Mouse (Mus musculus) heart, postnatal 36 days (tissue): ENCODE results near the gene Klb. TPM values are rescaled to one million over a fixed set of nuclear protein-coding genes. Genes with fewer than 3 reads are reported as not detected.
A peak's percentile ranks its signal among the peaks of the same experiment; 100 is the strongest.

Experiments used
- DNase-seq, 2 experiments: peaks; one replicate each; pipeline ENCODE4 v3.0.0; 2021 to 2022
- intact Hi-C: fragments of 180-260 bp; cut with DNase I; formaldehyde crosslinking; loops from one replicate; pipeline ENCODE4 v1.15.1; 2025
- total RNA-seq, 2 experiments: library from RNA; stranded (reverse); gene quantifications; 2 replicates each; pipeline ENCODE4 v1.2.3; 2021

Klb gene
- total RNA-seq, 2 experiments from 2014 or later, result 0.14 to 0.36 TPM

- DNase-seq, result no peak
- intact Hi-C loops, result no loop called here
Observed at GRCm38 (mm10) chr5:65367837-65368236, 19.7 kb downstream of the Klb start.

DNA sequence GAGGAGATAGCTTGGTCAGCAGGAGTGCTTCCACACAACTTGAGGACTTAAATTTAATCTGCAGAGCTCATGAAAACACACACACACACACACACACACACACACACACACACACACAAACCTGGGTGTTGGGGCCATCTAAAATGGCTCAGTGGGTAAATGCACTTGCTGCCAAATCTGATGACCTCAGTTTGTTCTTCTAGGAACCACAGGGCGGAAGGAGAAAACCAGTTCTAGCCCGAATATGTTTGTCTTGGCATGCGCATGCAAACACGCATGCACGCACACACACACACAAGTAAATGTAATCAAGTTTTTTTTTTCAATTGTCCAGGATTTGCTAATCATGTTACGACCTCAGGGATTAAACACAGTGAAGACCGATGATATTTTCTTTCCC, 23.4 kb downstream of the Klb start:
- intact Hi-C loops, result no loop called here
- no peak for DNase-seq

DNA sequence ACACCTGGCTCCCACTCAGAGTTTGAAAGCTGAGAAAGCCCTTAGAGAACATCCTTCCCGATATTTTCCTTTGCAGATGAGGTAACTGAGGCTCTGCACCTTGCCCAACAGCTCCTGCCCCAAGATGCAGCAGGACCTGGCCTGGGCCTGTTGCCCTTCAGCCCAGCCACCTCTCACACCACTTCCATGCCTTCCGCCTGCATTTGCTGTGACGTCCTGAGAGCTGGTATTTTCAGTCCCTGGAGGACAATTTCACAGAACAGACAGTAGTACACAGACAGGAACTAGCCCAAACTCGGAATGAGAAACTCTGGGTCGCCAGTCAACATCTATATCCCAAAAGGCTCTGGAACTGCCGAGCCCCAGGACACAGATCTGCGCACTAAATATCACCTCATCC, 26.6 kb downstream of the Klb start:
- intact Hi-C loops, result no loop called here
- DNase-seq, result no peak

DNA sequence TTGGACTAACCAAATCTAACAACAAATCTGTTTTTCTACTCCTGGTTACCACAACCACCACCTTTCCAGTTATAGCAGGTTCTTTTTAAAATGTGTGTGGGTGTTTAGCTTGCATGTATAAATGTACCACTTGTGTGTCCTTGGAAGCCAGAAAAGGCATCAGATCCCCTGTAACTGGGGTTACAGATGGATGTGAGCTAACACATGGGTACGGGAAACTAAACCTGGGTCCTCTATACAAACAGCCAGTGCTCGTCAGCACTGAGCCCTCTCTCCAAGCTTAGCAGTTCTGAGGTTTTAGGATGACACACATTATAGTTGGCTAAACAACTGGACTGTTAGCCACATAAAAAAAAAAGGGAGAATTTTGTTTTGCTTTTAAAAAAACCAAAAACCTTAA, 37.6 kb downstream of the Klb start:
- intact Hi-C loops, result no loop called here
- no peak for DNase-seq

DNA sequence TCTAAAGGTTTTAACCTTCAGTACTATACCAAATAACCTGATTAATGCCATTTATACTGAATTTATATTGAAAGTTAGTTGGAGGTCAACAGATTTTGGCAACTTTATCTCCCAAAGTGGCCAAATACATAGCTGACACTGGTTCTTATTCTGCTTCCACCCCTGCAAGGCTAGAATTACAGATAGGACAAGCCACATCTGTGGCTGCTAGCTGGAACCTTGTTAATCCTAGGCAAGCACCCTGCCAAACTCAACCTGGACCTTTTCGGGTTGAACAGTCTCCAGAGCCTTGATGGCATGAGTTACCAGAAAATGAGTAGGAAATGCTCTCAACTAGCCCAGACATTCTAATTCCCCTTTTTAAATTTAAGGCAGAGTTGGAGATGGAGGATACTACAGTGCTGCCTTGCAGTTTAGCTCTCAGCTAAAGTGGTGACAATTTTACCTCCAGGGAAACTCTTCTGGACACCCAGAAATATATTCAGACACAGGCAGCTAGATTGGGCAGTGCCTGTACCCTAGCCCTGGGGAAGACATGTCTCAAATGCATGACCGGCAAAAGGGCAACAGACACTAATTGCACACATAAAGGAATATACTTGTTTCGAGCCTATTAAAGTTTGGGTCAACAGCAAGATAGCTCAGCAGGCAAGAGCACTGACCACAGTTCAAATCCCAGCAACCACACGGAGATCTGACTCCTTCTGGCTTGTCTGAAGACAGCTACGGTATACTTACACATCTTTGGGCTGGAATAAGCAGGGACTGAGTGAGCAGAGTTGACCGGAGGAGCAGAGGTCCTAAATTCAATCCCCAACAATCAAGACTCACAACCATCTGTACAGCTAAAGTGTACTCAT, 39.1 kb downstream of the Klb start:
- no peak for DNase-seq
- intact Hi-C loops, result no loop called here

DNA sequence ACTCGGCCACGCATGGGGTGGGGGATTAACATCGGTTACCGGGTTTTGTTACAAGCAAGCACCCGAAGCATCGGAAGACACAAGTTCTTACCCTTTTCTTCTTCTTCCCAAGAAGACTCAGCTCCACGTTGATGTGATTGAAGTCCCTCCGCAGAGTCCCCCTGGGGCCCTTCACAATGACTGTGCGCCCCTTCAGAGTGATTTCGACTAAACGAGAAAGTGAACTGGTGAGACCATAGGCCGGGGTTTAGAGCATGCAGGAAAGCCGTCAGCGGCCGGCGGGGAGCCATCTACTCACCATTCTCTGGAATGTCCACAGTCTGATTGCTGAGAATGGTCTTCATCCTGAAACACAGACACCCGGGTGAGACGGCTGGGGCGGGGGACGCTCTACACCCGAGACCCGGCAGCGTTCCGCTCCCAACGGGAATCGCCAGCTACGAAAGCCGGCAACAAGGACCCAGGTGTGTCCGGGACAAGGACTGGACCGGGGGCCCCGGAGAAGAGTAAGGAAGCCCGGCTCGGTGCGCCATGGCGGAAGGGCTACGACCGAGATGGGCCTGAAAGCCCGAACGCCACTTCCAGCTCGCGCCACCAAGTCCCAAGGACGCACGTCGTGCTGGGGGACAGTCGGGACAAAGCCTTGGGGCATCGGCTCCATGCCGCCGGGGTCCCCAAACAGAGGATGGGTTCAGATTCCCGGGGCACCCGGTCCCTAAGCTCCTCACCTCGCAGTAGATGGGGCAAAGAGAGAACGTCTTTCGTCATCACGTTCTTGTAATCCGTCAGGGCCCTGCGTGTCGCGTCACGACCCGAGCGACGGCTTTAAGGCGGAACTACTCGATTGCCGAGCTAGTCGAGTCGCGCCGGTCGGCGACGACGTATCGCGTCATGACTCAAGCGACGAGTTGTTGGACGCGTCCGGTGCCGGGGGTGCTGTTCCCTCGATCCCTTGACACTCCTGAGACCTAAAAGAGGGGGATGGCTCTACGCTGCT, 42.8 kb downstream of the Klb start, which contains the start of the genes Rpl9 and Lias:
Gene Rpl9, minus strand, starts transcription at position 797 of the 997 bp plus-strand sequence.
Gene Lias, plus strand, starts transcription at position 850 of the 997 bp plus-strand sequence.
- intact Hi-C loops, result loop anchor here (1.0 to 10.0 kb wide), 3 partner anchors 44 to 386 kb away; partner anchors contain the start of genes Rfc1 and Ugdh
- peak; percentile 99 to 100 for DNase-seq

DNA sequence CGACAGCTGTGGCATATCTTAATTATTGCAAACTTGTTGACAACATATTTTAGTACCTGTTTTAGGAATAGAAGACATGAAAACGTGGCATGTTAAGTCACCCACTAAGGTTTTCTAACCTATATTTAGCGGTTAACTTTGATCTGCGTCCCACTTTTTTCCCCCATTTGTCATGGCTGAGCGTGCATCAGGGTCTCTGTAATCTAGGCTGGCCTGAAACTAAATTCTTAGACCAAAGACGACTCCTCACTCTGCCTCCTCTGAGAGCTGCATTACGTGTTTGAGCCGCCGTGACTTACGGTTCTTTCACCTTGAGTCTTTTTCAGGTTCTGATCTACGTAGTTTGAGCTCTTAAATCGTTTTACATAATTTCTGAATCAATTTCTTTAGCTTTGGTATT, 43.6 kb downstream of the Klb start:
- intact Hi-C loops, result loop anchor here (1.0 to 10.0 kb wide), 3 partner anchors 44 to 387 kb away; partner anchors contain the start of genes Rfc1 and Ugdh
- DNase-seq, result no peak

DNA sequence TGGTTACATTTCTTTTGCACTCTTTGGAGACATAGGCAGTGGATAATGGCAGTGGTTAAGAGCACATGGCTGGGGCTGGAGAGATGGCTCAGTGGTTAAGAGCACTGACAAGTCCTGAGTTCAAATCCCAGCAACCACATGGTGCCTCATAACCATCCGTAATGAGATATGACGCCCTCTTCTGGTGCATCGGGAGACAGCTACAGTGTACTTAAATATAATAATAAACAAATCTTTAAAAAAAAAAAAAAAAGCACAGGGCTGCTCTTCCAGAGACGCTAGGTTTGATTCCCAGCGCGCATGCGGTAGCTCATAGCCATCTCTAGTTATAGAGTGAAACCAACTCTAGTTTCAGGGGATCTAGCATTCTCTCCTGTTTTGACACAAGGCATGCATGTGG, 46.3 kb downstream of the Klb start:
- no peak for DNase-seq
- intact Hi-C loops, result loop anchor here (10.0 kb wide), 1 partner anchor 390 kb away; no protein-coding TSS in a partner anchor

- DNase-seq, result peak; percentile 78 to 85
- intact Hi-C loops, result loop anchor here (2.0 to 5.0 kb wide), 3 partner anchors 126 to 536 kb away; no protein-coding TSS in a partner anchor
Observed at GRCm38 (mm10) chr5:65401251-65401994, 53.3 kb downstream of the Klb start.

DNA sequence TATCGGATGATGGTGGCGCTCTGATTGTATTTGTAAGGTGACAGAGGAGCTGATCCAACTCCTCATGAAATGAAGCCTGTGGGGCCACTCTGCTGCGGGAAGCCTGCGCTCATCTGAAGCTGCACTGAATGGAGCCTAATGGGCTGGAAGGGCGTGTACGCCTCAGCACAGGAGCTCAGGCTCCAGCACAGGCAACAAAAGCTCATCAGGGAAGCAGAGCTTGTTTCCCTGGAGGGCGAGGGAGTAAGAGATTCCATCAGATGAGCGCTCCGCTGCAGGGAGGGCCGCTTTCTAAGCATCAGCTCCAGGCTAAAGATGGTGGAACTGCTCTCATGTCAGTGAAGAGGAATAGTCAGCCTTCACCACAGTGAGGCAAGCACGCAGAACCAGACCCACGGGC, 59.9 kb downstream of the Klb start:
- DNase-seq, result no peak
- intact Hi-C loops, result no loop called here

GRCm38 (mm10) chr5:65415653-65416458, 67.7 kb downstream of the Klb start:
- intact Hi-C loops, result no loop called here
- DNase-seq, result peak; percentile 30 to 37

GRCm38 (mm10) chr5:65419136-65419535, 71.0 kb downstream of the Klb start:
- intact Hi-C loops, result no loop called here
- DNase-seq, result no peak

DNA sequence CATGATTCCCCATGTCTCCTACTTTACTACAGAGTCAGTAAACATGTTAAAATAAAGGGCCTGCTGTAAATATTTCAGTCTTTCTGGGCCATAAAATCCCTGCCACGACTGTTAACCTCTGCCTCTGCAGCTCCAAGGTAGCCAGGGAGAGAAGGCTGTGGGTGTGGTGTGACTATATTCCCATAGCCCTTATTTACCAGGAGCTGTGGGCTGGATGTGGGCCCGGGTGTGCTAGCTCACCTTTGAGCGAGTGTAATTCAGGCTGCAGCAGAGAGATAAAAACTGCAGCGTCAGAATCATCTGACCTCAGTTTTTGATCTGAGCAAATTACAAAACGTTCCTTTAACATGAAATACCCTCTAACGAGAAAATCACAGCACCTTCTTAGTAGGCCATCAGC, 72.7 kb downstream of the Klb start:
- no peak for DNase-seq
- intact Hi-C loops, result no loop called here

DNA sequence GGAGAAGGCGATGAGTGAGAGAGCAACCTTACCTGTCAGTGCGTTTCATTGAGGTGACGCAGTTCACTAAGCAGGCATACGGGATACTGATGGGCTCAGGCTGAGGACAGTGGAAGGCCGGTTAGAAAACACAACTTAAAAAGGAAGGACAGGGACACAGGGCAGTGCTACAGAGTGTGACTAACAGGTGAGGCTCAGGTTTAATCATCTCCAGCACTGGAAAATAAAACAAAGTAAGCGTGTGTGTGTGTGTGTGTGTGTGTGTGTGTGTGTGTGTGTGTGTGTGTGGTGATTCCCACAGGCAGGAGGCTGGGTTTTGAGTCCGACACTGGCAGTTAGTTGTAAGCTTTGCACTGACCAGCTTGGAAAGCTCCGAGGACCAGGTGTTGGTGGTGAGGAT, 74.7 kb downstream of the Klb start:
- no peak for DNase-seq
- intact Hi-C loops, result no loop called here

DNA sequence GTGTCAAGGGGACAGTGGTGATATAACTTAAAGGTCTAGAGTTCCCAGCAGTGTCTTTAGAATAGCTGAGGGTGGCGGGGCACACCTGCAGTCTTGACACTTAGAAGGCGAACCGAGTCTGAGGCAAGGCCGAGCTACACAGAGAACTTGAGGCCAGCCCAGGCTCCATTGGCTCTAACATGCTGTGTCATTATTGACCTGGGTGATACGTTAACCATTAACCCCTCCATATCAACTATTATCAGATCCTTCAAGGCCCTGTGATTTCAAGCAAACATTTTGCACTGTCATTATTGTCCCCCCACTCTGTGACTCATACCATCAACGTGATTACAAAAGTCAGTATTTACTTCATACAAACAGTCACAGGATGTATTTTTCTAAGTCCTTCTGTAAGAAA, 76.1 kb downstream of the Klb start:
- DNase-seq, result no peak
- intact Hi-C loops, result no loop called here

DNA sequence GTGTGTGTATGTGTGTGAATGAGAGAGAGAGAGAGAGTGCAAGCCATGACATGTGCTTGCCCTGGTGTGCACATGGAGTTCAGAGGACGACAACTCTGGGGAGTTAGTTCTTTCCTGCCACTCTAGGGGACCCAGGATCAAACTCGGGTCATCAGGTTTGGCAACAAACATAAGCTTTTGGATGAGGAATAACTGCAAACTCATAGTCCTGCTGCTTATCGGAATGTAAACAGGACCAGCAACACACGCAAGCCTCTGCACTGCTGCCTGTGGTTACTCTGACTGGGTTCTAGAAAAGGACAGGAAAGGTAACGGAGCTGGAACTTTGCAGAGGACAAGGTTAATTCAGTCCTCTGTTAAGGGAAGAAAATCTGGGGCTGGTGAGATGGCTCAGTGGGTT, 77.1 kb downstream of the Klb start:
- no peak for DNase-seq
- intact Hi-C loops, result no loop called here

GRCm38 (mm10) chr5:65428321-65428720, 80.2 kb downstream of the Klb start:
- intact Hi-C loops, result no loop called here
- no peak for DNase-seq

- intact Hi-C loops, result no loop called here
- no peak for DNase-seq
Observed at GRCm38 (mm10) chr5:65429441-65429840, 81.3 kb downstream of the Klb start.
